Mouse (Mus musculus) heart, embryonic 13.5 days (tissue): ENCODE results near the gene Fam160b1. TPM values are rescaled to one million over a fixed set of nuclear protein-coding genes. Genes with fewer than 3 reads are reported as not detected.

ENCODE experiments used
- ATAC-seq: fragments of 200-750 bp; cut with Nextera tagmentation; 2 replicates; pipeline ENCODE4 v1.8.0; 2017; ENCODE audit warnings: moderate TSS enrichment; ENCODE audit not compliant: insufficient number of reproducible peaks, low FRiP score, low TSS enrichment; ENCODE audit errors: extremely low read depth
- H3K27ac ChIP-seq: fragments of 300-500 bp; sonication (generic); replicated peaks from 2 replicates; pipeline ENCODE4 v1.5.1; 2015; ENCODE audit warnings: moderate library complexity, mild to moderate bottlenecking, inconsistent platforms
- H3K27me3 ChIP-seq: fragments of 300-500 bp; sonication (generic); replicated peaks from 2 replicates; pipeline ENCODE4 v1.6.1; 2015; ENCODE audit warnings: mild to moderate bottlenecking, inconsistent platforms
- H3K36me3 ChIP-seq: fragments of 300-500 bp; sonication (generic); 2 replicates; pipeline ENCODE4 v1.6.1; 2015; ENCODE audit warnings: mild to moderate bottlenecking, inconsistent platforms
- H3K4me1 ChIP-seq: fragments of 300-500 bp; sonication (generic); 2 replicates; pipeline ENCODE4 v1.6.1; 2015; ENCODE audit warnings: inconsistent platforms
- H3K4me2 ChIP-seq: fragments of 300-500 bp; sonication (generic); 2 replicates; pipeline ENCODE4 v1.6.1; 2015; ENCODE audit warnings: inconsistent platforms, mild to moderate bottlenecking, moderate library complexity
- H3K4me3 ChIP-seq: fragments of 300-500 bp; sonication (generic); 2 replicates; pipeline ENCODE4 v1.5.1; 2015; ENCODE audit warnings: moderate library complexity, mild to moderate bottlenecking, inconsistent platforms
- H3K9ac ChIP-seq: fragments of 300-500 bp; sonication (generic); 2 replicates; pipeline ENCODE4 v1.6.1; 2015; ENCODE audit warnings: inconsistent platforms, mild to moderate bottlenecking, moderate library complexity
- H3K9me3 ChIP-seq: fragments of 300-500 bp; sonication (generic); 2 replicates; pipeline ENCODE4 v1.6.1; 2016; ENCODE audit warnings: inconsistent platforms
- WGBS: fragments of 180-500 bp; shearing (Covaris S2); methylation state at CpG from one replicate; pipeline ENCODE4 v1.1.7; 2015; ENCODE audit warnings: mixed read lengths; 5-methylcytosine and 5-hydroxymethylcytosine counted together
- polyA plus RNA-seq: library from polyadenylated mRNA; unstranded; fragments of >200 nt; fragmentation: Nextera tagmentation; extraction: Ambion mirVana; gene quantifications from 2 replicates; pipeline ENCODE4 v1.2.1, GENCODE M21; 2015

Gene Fam160b1
- polyA plus RNA-seq, 1 experiment from 2014 or later, result 9.9 TPM

GRCm38 (mm10) chr19:57367201-57367600 is 6.7 kb downstream of the Fam160b1 start:
- peaks cover 43% of the 10 kb centered on the region for H3K36me3 ChIP-seq
- 0 out of 2 replicates have a peak overlapping the region, but pooled peaks have one; percentile 40 for H3K9ac ChIP-seq
- H3K27ac ChIP-seq, result peak overlapping the region; percentile 77
- no peaks in the 10 kb centered on the region for H3K27me3 ChIP-seq
- peaks cover 69% of the 10 kb centered on the region for H3K4me1 ChIP-seq
- ATAC-seq, result no peak
- H3K4me2 ChIP-seq, result peak overlapping the region; percentile 2
- no peaks in the 10 kb centered on the region for H3K9me3 ChIP-seq
- H3K4me3 ChIP-seq, result no peak overlapping the region
- WGBS, result 41% methylated on average over 4 of the region's 4 CpGs

- Histone ChIP-seq H3K9me3 (no peaks in the 10 kb centered on the region), H3K9ac (peak overlapping the region; percentile 42; the same call in 1 of the 2 replicates), H3K4me3 (no peak overlapping the region), H3K36me3 (peaks cover 51% of the 10 kb centered on the region), H3K27me3 (no peaks in the 10 kb centered on the region), H3K4me1 (peaks cover 63% of the 10 kb centered on the region), H3K27ac (peak overlapping the region; percentile 77), H3K4me2 (peak overlapping the region; percentile 2)
- WGBS, result 58% methylated on average over 11 of the region's 11 CpGs
- ATAC-seq, result no peak
Measured at GRCm38 (mm10) chr19:57367849-57368387, 7.4 kb downstream of the Fam160b1 start.

GRCm38 (mm10) chr19:57373276-57373811 is 12.9 kb downstream of the Fam160b1 start:
- Histone ChIP-seq H3K36me3 (peaks cover 98% of the 10 kb centered on the region), H3K4me1 (peaks cover 21% of the 10 kb centered on the region), H3K4me2 (no peak overlapping the region), H3K9me3 (no peaks in the 10 kb centered on the region), H3K27ac (no peak overlapping the region), H3K9ac (no peak overlapping the region), H3K27me3 (no peaks in the 10 kb centered on the region), H3K4me3 (no peak overlapping the region)
- WGBS, result 75% methylated on average over 8 of the region's 8 CpGs
- no peak for ATAC-seq

- no peak overlapping the region for H3K4me3 ChIP-seq
- no peaks in the 10 kb centered on the region for H3K27me3 ChIP-seq
- no peak overlapping the region for H3K4me2 ChIP-seq
- H3K9ac ChIP-seq, result no peak overlapping the region
- peaks cover 98% of the 10 kb centered on the region for H3K36me3 ChIP-seq
- H3K27ac ChIP-seq, result no peak overlapping the region
- no peak for ATAC-seq
- WGBS, result 84% methylated on average over 5 of the region's 5 CpGs
- H3K4me1 ChIP-seq, result peaks cover 15% of the 10 kb centered on the region
- H3K9me3 ChIP-seq, result no peaks in the 10 kb centered on the region
Measured at GRCm38 (mm10) chr19:57375161-57375560, 14.7 kb downstream of the Fam160b1 start.

GRCm38 (mm10) chr19:57375746-57376145 is 15.3 kb downstream of the Fam160b1 start:
- Histone ChIP-seq H3K27me3 (no peaks in the 10 kb centered on the region), H3K4me3 (no peak overlapping the region), H3K9me3 (no peaks in the 10 kb centered on the region), H3K27ac (no peak overlapping the region), H3K9ac (no peak overlapping the region), H3K4me1 (peaks cover 14% of the 10 kb centered on the region), H3K36me3 (peaks cover 98% of the 10 kb centered on the region), H3K4me2 (no peak overlapping the region)
- WGBS, result 88% methylated on average over 11 of the region's 11 CpGs
- ATAC-seq, result no peak

- ATAC-seq, result no peak
- Histone ChIP-seq H3K27ac (no peak overlapping the region), H3K27me3 (no peaks in the 10 kb centered on the region), H3K36me3 (peaks cover 98% of the 10 kb centered on the region), H3K9me3 (no peaks in the 10 kb centered on the region), H3K9ac (no peak overlapping the region), H3K4me1 (peaks cover 12% of the 10 kb centered on the region), H3K4me2 (no peak overlapping the region), H3K4me3 (no peak overlapping the region)
- WGBS, result 92% methylated on average over 14 of the region's 14 CpGs
Measured at GRCm38 (mm10) chr19:57377043-57377703, 16.7 kb downstream of the Fam160b1 start.

GRCm38 (mm10) chr19:57386176-57386693 is 25.8 kb downstream of the Fam160b1 start:
- ATAC-seq, result no peak
- Histone ChIP-seq H3K4me2 (no peak overlapping the region), H3K4me3 (no peak overlapping the region), H3K27me3 (no peaks in the 10 kb centered on the region), H3K27ac (no peak overlapping the region), H3K9ac (no peak overlapping the region), H3K4me1 (no peaks in the 10 kb centered on the region), H3K36me3 (peaks cover 97% of the 10 kb centered on the region), H3K9me3 (no peaks in the 10 kb centered on the region)
- WGBS, result 89% methylated on average over 17 of the region's 17 CpGs

- Histone ChIP-seq H3K36me3 (peaks cover 46% of the 10 kb centered on the region), H3K4me1 (peaks cover 17% of the 10 kb centered on the region; the same call in 1 of the 2 replicates), H3K4me2 (no peak overlapping the region), H3K9ac (no peak overlapping the region), H3K27ac (no peak overlapping the region), H3K27me3 (no peaks in the 10 kb centered on the region), H3K9me3 (no peaks in the 10 kb centered on the region), H3K4me3 (no peak overlapping the region)
- peak; percentile 49 for ATAC-seq
- 88% methylated on average over 3 of the region's 3 CpGs for WGBS
Measured at GRCm38 (mm10) chr19:57391545-57391944, 31.1 kb downstream of the Fam160b1 start.

GRCm38 (mm10) chr19:57393357-57393957 is 33.0 kb downstream of the Fam160b1 start:
- no peak for ATAC-seq
- WGBS, result 67% methylated on average over 6 of the region's 6 CpGs

GRCm38 (mm10) chr19:57396609-57397008 is 36.1 kb downstream of the Fam160b1 start:
- no peak overlapping the region for H3K9ac ChIP-seq
- no peaks in the 10 kb centered on the region for H3K9me3 ChIP-seq
- no peak overlapping the region for H3K27ac ChIP-seq
- no peaks in the 10 kb centered on the region for H3K27me3 ChIP-seq
- H3K36me3 ChIP-seq, result 0 out of 2 replicates have a peak, but pooled peaks cover 2% of the 10 kb centered on the region
- WGBS, result 36% methylated on average over 7 of the region's 7 CpGs
- H3K4me3 ChIP-seq, result no peak overlapping the region
- no peak overlapping the region for H3K4me2 ChIP-seq
- peaks cover 16% of the 10 kb centered on the region; the same call in 1 of the 2 replicates for H3K4me1 ChIP-seq
- no peak for ATAC-seq

More at GRCm38 (mm10) chr19:57393357-57393957, 33.0 kb downstream of the Fam160b1 start:
- H3K36me3 ChIP-seq, result peaks cover 27% of the 10 kb centered on the region
- H3K4me1 ChIP-seq, result peaks cover 18% of the 10 kb centered on the region; the same call in 1 of the 2 replicates
- no peaks in the 10 kb centered on the region for H3K27me3 ChIP-seq
- H3K9me3 ChIP-seq, result no peaks in the 10 kb centered on the region
- H3K4me2 ChIP-seq, result no peak overlapping the region
- no peak overlapping the region for H3K27ac ChIP-seq
- no peak overlapping the region for H3K4me3 ChIP-seq
- H3K9ac ChIP-seq, result no peak overlapping the region

- Histone ChIP-seq H3K36me3 (no peaks in the 10 kb centered on the region), H3K9ac (no peak overlapping the region), H3K27me3 (no peaks in the 10 kb centered on the region), H3K4me1 (0 out of 2 replicates have a peak, but pooled peaks cover 6% of the 10 kb centered on the region), H3K9me3 (no peaks in the 10 kb centered on the region), H3K4me2 (no peak overlapping the region), H3K27ac (no peak overlapping the region), H3K4me3 (no peak overlapping the region)
- 64% methylated on average over 6 of the region's 6 CpGs for WGBS
- ATAC-seq, result no peak
Measured at GRCm38 (mm10) chr19:57402364-57402763, 41.9 kb downstream of the Fam160b1 start.
